Mouse (Mus musculus): Measurements from ENCODE around the gene Ccdc142. TPM values are rescaled to one million over a fixed set of nuclear protein-coding genes. Genes with fewer than 3 reads are reported as not detected.

Ccdc142 gene
- total RNA-seq, 2 experiments from 2014 or later, result 1.2 TPM; not detected in 1

- DNase-seq, result no peak
Observed at GRCm38 (mm10) chr6:83132176-83132919, 30.9 kb downstream of the Ccdc142 start.

GRCm38 (mm10) chr6:83134226-83134625, 32.8 kb downstream of the Ccdc142 start:
- intact Hi-C loops (cut with DNase I; ENCODE audit: low total_unique reads), result no loop called here

More at GRCm38 (mm10) chr6:83132176-83132919, 30.9 kb downstream of the Ccdc142 start:
- intact Hi-C loops (cut with DNase I; ENCODE audit: low total_unique reads), result no loop called here

GRCm38 (mm10) chr6:83134951-83135513, 33.6 kb downstream of the Ccdc142 start, which contains the start of gene Rtkn:
Rtkn (plus strand) TSS chr6:83135463.
- DNase-seq, result no peak
- intact Hi-C loops (cut with DNase I; ENCODE audit: low total_unique reads), result no loop called here

More at GRCm38 (mm10) chr6:83134226-83134625, 32.8 kb downstream of the Ccdc142 start:
- DNase-seq, result no peak

- DNase-seq, result peak; percentile 71
- intact Hi-C loops (cut with DNase I; ENCODE audit: low total_unique reads), result no loop called here
Observed at GRCm38 (mm10) chr6:83135571-83136161, 34.3 kb downstream of the Ccdc142 start.

GRCm38 (mm10) chr6:83136291-83136880, 35.0 kb downstream of the Ccdc142 start:
- intact Hi-C loops (cut with DNase I; ENCODE audit: low total_unique reads), result no loop called here
- DNase-seq, result no peak

- DNase-seq, result peak; percentile 89
- intact Hi-C loops (cut with DNase I; ENCODE audit: low total_unique reads), result no loop called here
Observed at GRCm38 (mm10) chr6:83136881-83137575, 35.6 kb downstream of the Ccdc142 start.

- intact Hi-C loops (cut with DNase I; ENCODE audit: low total_unique reads), result no loop called here
- peak; percentile 96 for DNase-seq
Observed at GRCm38 (mm10) chr6:83137576-83137950, 36.2 kb downstream of the Ccdc142 start.

GRCm38 (mm10) chr6:83138056-83138455, 36.7 kb downstream of the Ccdc142 start:
- DNase-seq, result no peak
- intact Hi-C loops (cut with DNase I; ENCODE audit: low total_unique reads), result no loop called here

- no peak for DNase-seq
- intact Hi-C loops (cut with DNase I; ENCODE audit: low total_unique reads), result no loop called here
Observed at GRCm38 (mm10) chr6:83140044-83140443, 38.6 kb downstream of the Ccdc142 start.

- DNase-seq, result peak; percentile 31
- intact Hi-C loops (cut with DNase I; ENCODE audit: low total_unique reads), result no loop called here
Observed at GRCm38 (mm10) chr6:83141636-83142035, 40.2 kb downstream of the Ccdc142 start.

- DNase-seq, result no peak
Observed at GRCm38 (mm10) chr6:83142211-83142731, 40.9 kb downstream of the Ccdc142 start.

GRCm38 (mm10) chr6:83142886-83143285, 41.5 kb downstream of the Ccdc142 start:
- no peak for DNase-seq
- intact Hi-C loops (cut with DNase I; ENCODE audit: low total_unique reads), result no loop called here

More at GRCm38 (mm10) chr6:83142211-83142731, 40.9 kb downstream of the Ccdc142 start:
- intact Hi-C loops (cut with DNase I; ENCODE audit: low total_unique reads), result no loop called here

GRCm38 (mm10) chr6:83145209-83145608, 43.8 kb downstream of the Ccdc142 start:
- DNase-seq, result no peak
- intact Hi-C loops (cut with DNase I; ENCODE audit: low total_unique reads), result no loop called here

GRCm38 (mm10) chr6:83145805-83146204, 44.4 kb downstream of the Ccdc142 start:
- no peak for DNase-seq
- intact Hi-C loops (cut with DNase I; ENCODE audit: low total_unique reads), result no loop called here

- no peak for DNase-seq
- intact Hi-C loops (cut with DNase I; ENCODE audit: low total_unique reads), result no loop called here
Observed at GRCm38 (mm10) chr6:83147280-83147679, 45.9 kb downstream of the Ccdc142 start.

GRCm38 (mm10) chr6:83151721-83152120, 50.3 kb downstream of the Ccdc142 start:
- DNase-seq, result no peak
- intact Hi-C loops (cut with DNase I; ENCODE audit: low total_unique reads), result no loop called here

- no peak for DNase-seq
- intact Hi-C loops (cut with DNase I; ENCODE audit: low total_unique reads), result no loop called here
Observed at GRCm38 (mm10) chr6:83153038-83153437, 51.6 kb downstream of the Ccdc142 start.

GRCm38 (mm10) chr6:83153485-83153884, 52.1 kb downstream of the Ccdc142 start:
- intact Hi-C loops (cut with DNase I; ENCODE audit: low total_unique reads), result no loop called here

GRCm38 (mm10) chr6:83155552-83156238, 54.3 kb downstream of the Ccdc142 start:
- DNase-seq, result no peak
- intact Hi-C loops (cut with DNase I; ENCODE audit: low total_unique reads), result no loop called here

More at GRCm38 (mm10) chr6:83153485-83153884, 52.1 kb downstream of the Ccdc142 start:
- no peak for DNase-seq
